10 mouse cellular contexts compared by ENCODE assay signal in the genomic region with DNA sequence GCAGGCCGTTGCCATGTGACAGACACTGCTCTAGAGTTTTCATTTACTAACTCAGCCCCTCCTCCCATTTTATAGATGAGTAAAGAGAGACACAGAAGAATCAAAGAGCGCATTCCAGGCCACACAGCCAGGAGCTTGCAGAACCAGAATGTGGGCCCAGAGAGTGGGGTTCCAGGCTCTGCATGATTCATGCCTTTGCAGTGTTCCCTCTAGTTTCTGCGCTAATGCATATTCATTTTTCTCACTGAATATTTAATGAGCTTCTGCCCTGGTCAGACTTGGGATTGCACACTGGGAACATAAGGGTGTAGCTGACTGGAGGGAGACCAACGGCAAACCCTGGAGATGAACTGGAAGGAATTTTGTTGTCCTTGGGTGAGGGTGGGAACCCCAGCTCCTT.
"Had no signal": no experiment of that assay in that cellular context is flagged by ENCODE, and none has a peak within 500 bp of the region (broad histone marks: within the 10 kb centered on the region; RNA-seq: fewer than 3 reads in every experiment).

No protein-coding gene starts in this region.

- H3K9ac ChIP-seq: liver, embryonic 15.5 days; stomach, embryonic 15.5 days had no signal

- H3K4me2 ChIP-seq: liver, embryonic 11.5 days; liver, embryonic 15.5 days; stomach, embryonic 15.5 days had no signal

- DNase-seq: kidney, adult 8-10 months; kidney, postnatal 25 days; lung, adult 2 months; lung, postnatal 36 days; thymus, postnatal 36 days had no signal

- ATAC-seq: lung, postnatal 0 days had no signal

- H3K27me3 ChIP-seq: liver, embryonic 15.5 days; stomach, embryonic 15.5 days had no signal

- H3K36me3 ChIP-seq: limb, embryonic 10.5 days; liver, embryonic 15.5 days; stomach, embryonic 15.5 days had no signal

- H3K9me3 ChIP-seq: limb, embryonic 10.5 days; liver, embryonic 15.5 days; stomach, embryonic 15.5 days had no signal

- H3K27ac ChIP-seq: limb, embryonic 10.5 days; liver, embryonic 15.5 days; stomach, embryonic 15.5 days had no signal

- H3K4me1 ChIP-seq: limb, embryonic 10.5 days; liver, embryonic 15.5 days; stomach, embryonic 15.5 days had no signal

- H3K4me3 ChIP-seq: limb, embryonic 10.5 days; liver, embryonic 15.5 days; stomach, embryonic 15.5 days had no signal
